Mouse (Mus musculus) embryonic stem cell, embryonic (primary cell): ENCODE data around the gene Tbl3.

Experiments
- CTCF ChIA-PET, 4 experiments: fragments of 300-600 bp in 2 of 4; fragments of 350-600 bp in 2 of 4; sonication (Branson Sonifier 250); formaldehyde crosslinking; loops; one replicate each; lab custom pipeline; 2022; ENCODE audit warnings: inconsistent platforms in 2 of 4; lab: Charles Lee
- POLR2A ChIA-PET, 4 experiments: fragments of 300-600 bp in 2 of 4; fragments of 350-600 bp in 2 of 4; sonication (Branson Sonifier 250); formaldehyde crosslinking; loops; one replicate each; lab custom pipeline; 2022; ENCODE audit warnings: antibody characterized with exemption in 4 of 4, inconsistent platforms in 1 of 4; lab: Charles Lee

Gene Tbl3

GRCm38 (mm10) chr17:24695326-24696010, 12.0 kb downstream of the Tbl3 start:
- CTCF ChIA-PET: interaction anchor here in 1 of 4 experiments (1.4 kb wide), 1 partner anchor 19 kb away, joined by 4 read pairs; no protein-coding TSS in a partner anchor
- POLR2A ChIA-PET: interaction anchor here in 2 of 4 experiments (0.7 to 1.9 kb wide), 18 partner anchors 9 to 217 kb away, joined by 3 to 9 read pairs (median 5); partner anchors contain the start of genes Traf7 (in 2 of the 2), Mlst8 (in 1 of the 2), Pkd1 (in 1 of the 2) and Rnf151 (in 1 of the 2)

GRCm38 (mm10) chr17:24692385-24692784, 15.1 kb downstream of the Tbl3 start:
- ChIA-PET CTCF (interaction anchor here in 1 of 4 experiments (0.5 kb wide), 1 partner anchor 25 kb away, joined by 3 read pairs; no protein-coding TSS in a partner anchor), POLR2A (interaction anchor here in 3 of 4 experiments (1.0 to 5.4 kb wide), 14 partner anchors 14 to 165 kb away, joined by 3 to 50 read pairs (median 6); partner anchors contain the start of genes Traf7 (in 2 of the 3), Msrb1 (in 1 of the 3), Pkd1 (in 1 of the 3) and Rnf151 (in 1 of the 3))

DNA sequence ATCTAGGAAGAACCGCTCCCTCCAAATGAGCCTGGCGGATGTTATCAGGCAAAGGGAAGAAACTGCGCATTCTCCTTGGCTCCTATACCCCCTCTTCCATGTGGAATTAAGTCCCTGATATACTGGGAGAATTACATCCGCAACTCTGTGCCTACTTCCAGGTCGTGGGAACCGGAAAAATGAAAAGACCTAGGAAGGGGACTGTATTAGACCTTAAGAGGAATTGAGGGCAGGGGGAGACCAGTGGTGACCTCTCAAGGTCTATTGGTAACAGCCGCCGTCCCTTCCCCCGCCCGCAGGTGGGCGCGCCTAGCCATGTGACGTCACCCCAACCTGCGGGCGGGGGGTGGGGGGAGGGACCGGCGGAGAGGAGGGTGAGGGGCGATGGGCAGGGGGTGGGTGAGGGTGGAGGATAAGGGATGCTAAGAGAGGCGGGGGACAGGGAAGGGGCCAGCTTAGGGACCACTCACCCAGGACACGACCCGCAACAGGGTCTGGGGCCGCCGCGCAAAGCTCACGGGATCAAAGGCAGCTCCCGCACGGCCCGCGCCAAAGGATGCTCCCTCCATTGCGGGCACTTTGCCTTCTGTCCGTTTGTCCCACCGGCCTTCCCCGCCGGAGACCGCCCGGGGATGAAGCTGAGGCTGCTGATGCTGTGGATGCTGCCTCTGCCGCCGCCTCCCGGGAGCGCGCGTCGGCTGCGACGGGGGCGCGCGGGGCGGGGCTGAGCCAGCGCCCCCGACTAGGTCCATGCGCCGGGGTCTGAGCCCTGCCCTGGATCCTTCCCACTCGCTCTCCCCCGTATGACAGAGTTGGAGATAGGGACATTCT, 18.0 kb downstream of the Tbl3 start, which contains the start of gene Syngr3:
Gene Syngr3, minus strand, starts transcription at position 705 of the 831 bp plus-strand sequence.
- ChIA-PET POLR2A (interaction anchor here (0.8 to 5.4 kb wide), 36 partner anchors 8 to 234 kb away, joined by 3 to 50 read pairs (median 5); partner anchors contain the start of genes Traf7 (in 4 of the 4), Tbl3 (in 3 of the 4), Rnf151 (in 2 of the 4) and Rps2 (in 2 of the 4)), CTCF (interaction anchor here in 2 of 4 experiments (0.5 to 1.0 kb wide), 4 partner anchors 13 to 261 kb away, joined by 3 to 6 read pairs (median 3); no protein-coding TSS in a partner anchor)

DNA sequence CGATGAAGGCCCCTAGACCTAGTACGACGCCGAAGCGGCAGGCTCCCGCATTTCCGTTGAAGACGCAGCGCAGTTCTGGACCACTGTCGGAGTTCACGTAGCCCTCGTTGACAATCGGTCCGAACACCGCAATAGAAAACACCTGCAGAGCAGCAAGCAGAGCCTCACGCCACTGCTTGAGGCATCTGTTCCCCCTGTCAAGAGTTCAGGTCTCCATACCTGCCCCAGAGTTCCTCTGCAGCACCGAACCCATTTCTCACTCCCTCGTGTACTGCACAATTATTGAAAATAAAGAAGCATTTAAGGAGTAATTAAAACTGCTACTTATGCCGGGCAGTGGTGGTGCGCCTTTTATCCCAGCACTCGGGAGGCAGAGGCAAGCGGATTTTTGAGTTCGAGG, 19.9 kb downstream of the Tbl3 start:
- CTCF ChIA-PET: interaction anchor here in 2 of 4 experiments (0.6 to 2.1 kb wide), 3 partner anchors 11 to 1132 kb away, joined by 4 to 12 read pairs (median 5); no protein-coding TSS in a partner anchor
- POLR2A ChIA-PET: interaction anchor here in 3 of 4 experiments (0.6 to 4.1 kb wide), 15 partner anchors 10 to 1233 kb away, joined by 3 to 23 read pairs (median 4); partner anchors contain the start of genes Zfp598 (in 2 of the 3), Ccnf (in 1 of the 3), Ndufb10 (in 1 of the 3) and Nthl1 (in 1 of the 3)

DNA sequence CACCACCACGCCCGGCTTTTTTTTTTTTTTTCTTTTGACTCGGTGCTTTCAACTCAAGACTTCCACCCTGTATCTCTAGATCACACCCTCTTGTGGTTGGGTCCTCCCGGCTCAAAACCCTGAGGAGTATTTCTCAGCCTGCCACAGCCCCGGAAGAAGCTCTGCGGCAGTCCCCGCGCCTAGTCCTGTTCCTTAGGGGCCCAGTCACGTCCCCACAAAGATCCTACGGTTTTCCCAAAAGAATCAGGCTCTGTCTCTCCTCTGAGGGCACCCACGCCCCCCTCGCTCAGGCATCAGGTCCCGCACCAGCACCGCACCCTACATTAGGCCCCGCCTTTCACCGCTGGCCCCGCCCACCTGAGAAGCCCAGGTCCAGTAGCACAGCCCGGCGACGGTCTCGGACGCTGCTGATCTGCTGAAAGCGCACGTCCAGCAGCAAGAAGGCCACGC, 20.3 kb downstream of the Tbl3 start:
- POLR2A ChIA-PET: interaction anchor here in 3 of 4 experiments (0.6 to 4.1 kb wide), 23 partner anchors 10 to 1233 kb away, joined by 3 to 23 read pairs (median 4); partner anchors contain the start of genes Zfp598 (in 3 of the 3), Tbl3 (in 2 of the 3), Ccnf (in 1 of the 3) and Mlst8 (in 1 of the 3)
- CTCF ChIA-PET: interaction anchor here in 3 of 4 experiments (0.6 to 2.1 kb wide), 8 partner anchors 8 to 1132 kb away, joined by 3 to 12 read pairs (median 4); no protein-coding TSS in a partner anchor

GRCm38 (mm10) chr17:24686514-24686913, 20.9 kb downstream of the Tbl3 start:
- CTCF ChIA-PET: interaction anchor here in 3 of 4 experiments (0.6 to 2.1 kb wide), 6 partner anchors 8 to 246 kb away, joined by 3 to 12 read pairs (median 4); no protein-coding TSS in a partner anchor
- POLR2A ChIA-PET: interaction anchor here in 3 of 4 experiments (0.6 to 4.1 kb wide), 28 partner anchors 8 to 1351 kb away, joined by 3 to 23 read pairs (median 5); partner anchors contain the start of genes Zfp598 (in 3 of the 3), Tbl3 (in 2 of the 3), Traf7 (in 2 of the 3) and Ccnf (in 1 of the 3)

GRCm38 (mm10) chr17:24677500-24678080, 29.9 kb downstream of the Tbl3 start:
- ChIA-PET POLR2A (interaction anchor here (0.6 to 6.8 kb wide), 33 partner anchors 8 to 1360 kb away, joined by 3 to 50 read pairs (median 4); partner anchors contain the start of genes Traf7 (in 3 of the 4), Pkd1 (in 2 of the 4), Syngr3 (in 2 of the 4) and Zfp598 (in 2 of the 4)), CTCF (interaction anchor here (0.6 to 2.8 kb wide), 7 partner anchors 8 to 505 kb away, joined by 3 to 10 read pairs (median 3); partner anchors contain the start of genes Msrb1 (in 1 of the 4), Pkd1 (in 1 of the 4) and Zfp598 (in 1 of the 4))

GRCm38 (mm10) chr17:24676877-24677276, 30.6 kb downstream of the Tbl3 start:
- POLR2A ChIA-PET: interaction anchor here (0.6 to 6.8 kb wide), 33 partner anchors 7 to 1360 kb away, joined by 3 to 50 read pairs (median 6); partner anchors contain the start of genes Pkd1 (in 3 of the 4), Nthl1 (in 2 of the 4), Syngr3 (in 2 of the 4) and Traf7 (in 2 of the 4)
- CTCF ChIA-PET: interaction anchor here in 3 of 4 experiments (0.7 to 2.8 kb wide), 16 partner anchors 9 to 204 kb away, joined by 3 to 18 read pairs (median 4); partner anchors contain the start of genes Mlst8 (in 2 of the 3), Pkd1 (in 1 of the 3), Rnf151 (in 1 of the 3) and Rps2 (in 1 of the 3)

GRCm38 (mm10) chr17:24676187-24676586, 31.3 kb downstream of the Tbl3 start:
- CTCF ChIA-PET: interaction anchor here (0.6 to 2.8 kb wide), 41 partner anchors 8 to 212 kb away, joined by 3 to 18 read pairs (median 3); partner anchors contain the start of genes Mlst8 (in 3 of the 4), Nthl1 (in 2 of the 4), Pkd1 (in 2 of the 4) and Tsc2 (in 2 of the 4)
- POLR2A ChIA-PET: interaction anchor here (0.6 to 6.8 kb wide), 55 partner anchors 8 to 284 kb away, joined by 3 to 50 read pairs (median 4); partner anchors contain the start of genes Traf7 (in 4 of the 4), Rnf151 (in 3 of the 4), Rps2 (in 3 of the 4) and Mlst8 (in 2 of the 4)

DNA sequence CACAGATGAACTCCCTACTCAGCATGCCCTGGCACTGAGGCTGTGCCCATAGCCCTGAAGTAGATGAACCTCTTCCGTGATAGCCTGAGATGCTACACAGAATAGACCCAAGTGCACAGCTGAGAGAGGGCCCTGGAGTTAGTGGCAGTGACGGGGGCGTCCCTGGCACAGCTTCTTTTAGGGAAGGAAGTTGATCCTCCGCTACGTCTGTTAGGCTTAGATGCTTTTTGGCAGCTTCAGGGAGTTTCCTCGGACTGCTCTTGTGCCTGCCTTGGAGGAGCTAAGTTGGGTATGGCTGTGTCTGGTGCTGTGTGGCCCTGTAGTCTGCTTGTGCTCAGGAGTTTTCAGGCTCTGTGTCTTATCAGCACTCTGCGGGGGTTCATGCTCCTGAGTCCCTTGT, 33.2 kb downstream of the Tbl3 start:
- ChIA-PET POLR2A (interaction anchor here (0.6 to 8.9 kb wide), 17 partner anchors 12 to 706 kb away, joined by 3 to 182 read pairs (median 5); partner anchors contain the start of genes Traf7 (in 3 of the 4), Syngr3 (in 2 of the 4), Mlst8 (in 1 of the 4) and Pkd1 (in 1 of the 4)), CTCF (interaction anchor here in 1 of 4 experiments (0.5 kb wide), 1 partner anchor 78 kb away, joined by 3 read pairs; no protein-coding TSS in a partner anchor)

DNA sequence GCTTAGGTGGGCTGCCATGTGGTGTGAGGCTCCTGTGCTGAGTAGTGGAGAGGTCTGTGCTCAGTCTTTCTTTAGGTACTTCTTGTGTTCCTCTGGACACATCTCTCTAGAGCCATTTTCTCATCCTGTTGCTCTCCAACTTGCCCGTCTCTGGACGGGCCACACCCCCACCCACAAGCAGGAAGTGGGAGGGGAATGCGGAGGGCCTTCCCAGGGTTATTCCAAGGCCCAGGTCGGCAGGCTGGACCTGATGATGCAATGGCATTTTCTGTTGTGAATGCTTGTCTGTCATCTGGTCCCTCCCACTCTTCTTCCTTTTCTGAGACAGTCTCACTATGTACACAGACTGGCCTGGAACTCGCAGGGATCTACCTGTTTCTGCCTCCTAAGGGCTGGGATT, 35.3 kb downstream of the Tbl3 start:
- CTCF ChIA-PET: interaction anchor here in 1 of 4 experiments (1.0 kb wide), 1 partner anchor 44 kb away, joined by 3 read pairs; no protein-coding TSS in a partner anchor
- POLR2A ChIA-PET: interaction anchor here in 3 of 4 experiments (0.6 to 8.9 kb wide), 29 partner anchors 8 to 421 kb away, joined by 3 to 182 read pairs (median 5); partner anchors contain the start of genes Npw (in 2 of the 3), Pkd1 (in 2 of the 3), Traf7 (in 2 of the 3) and Ccnf (in 1 of the 3)

DNA sequence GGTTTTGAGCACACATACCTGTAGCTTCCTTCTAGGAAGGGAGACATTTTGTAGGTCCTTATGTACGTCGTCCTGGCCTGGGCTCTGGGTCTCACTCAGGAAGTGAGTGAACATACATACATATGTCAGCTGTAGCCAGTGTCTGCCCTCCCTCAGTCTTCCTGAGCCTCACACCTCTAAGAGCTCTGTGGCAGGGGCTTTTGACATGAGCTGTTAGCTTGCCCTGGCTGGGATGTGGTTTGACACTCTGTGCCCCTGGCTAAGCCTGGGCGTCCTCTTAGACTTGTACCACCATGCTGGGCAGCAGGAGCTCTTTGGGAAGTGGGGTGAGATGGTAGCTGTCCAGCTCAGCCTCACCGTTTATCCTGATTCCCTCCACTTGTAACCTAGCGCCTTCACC, 36.1 kb downstream of the Tbl3 start:
- CTCF ChIA-PET: interaction anchor here in 1 of 4 experiments (1.0 kb wide), 1 partner anchor 43 kb away, joined by 3 read pairs; no protein-coding TSS in a partner anchor
- POLR2A ChIA-PET: interaction anchor here in 3 of 4 experiments (0.7 to 8.9 kb wide), 39 partner anchors 9 to 420 kb away, joined by 3 to 182 read pairs (median 6); partner anchors contain the start of genes Traf7 (in 3 of the 3), Ccnf (in 2 of the 3), Mlst8 (in 2 of the 3) and Npw (in 2 of the 3)

DNA sequence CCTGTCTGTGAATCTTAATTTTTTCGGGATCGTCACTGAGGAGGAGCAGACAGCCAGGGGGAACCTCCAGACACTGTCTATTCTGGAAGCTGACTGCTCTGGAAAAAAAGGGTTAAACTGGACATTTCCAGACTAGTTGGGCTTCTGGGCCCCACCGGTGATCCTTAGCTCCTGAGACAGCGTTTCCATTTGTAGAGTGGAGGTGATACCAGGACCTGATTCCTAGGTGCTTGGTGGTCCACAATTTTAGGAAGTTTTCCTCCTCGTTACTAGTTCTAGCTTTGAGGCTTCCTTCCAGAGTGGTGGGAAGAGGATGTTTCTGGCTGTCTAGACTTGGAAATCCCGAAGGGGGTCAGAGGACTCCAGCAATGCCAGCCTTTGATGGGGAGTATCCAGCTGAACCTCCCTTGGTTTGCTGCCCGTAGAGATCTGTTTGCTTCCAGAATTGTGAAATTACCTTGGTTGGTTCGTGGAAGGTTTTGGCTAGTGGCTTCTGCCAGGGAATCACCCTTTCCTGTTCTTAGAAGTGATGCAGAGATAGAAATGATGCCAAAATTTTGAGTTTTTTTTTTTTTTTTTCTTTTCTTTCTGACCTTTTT, 37.1 kb downstream of the Tbl3 start:
- CTCF ChIA-PET: interaction anchor here in 3 of 4 experiments (0.5 to 2.6 kb wide), 10 partner anchors 8 to 312 kb away, joined by 3 to 10 read pairs (median 3); partner anchors contain the start of genes Nthl1 (in 1 of the 3), Pkd1 (in 1 of the 3), Tbl3 (in 1 of the 3) and Tsc2 (in 1 of the 3)

GRCm38 (mm10) chr17:24669545-24670245, 37.8 kb downstream of the Tbl3 start, which contains the start of gene Zfp598:
TSS of gene Zfp598 (plus strand) at chr17:24669687.
- ChIA-PET POLR2A (interaction anchor here (0.6 to 8.9 kb wide), 114 partner anchors 8 to 500 kb away, joined by 3 to 182 read pairs (median 4); partner anchors contain the start of genes Nthl1 (in 4 of the 4), Tsc2 (in 4 of the 4), Mlst8 (in 3 of the 4) and Pkd1 (in 3 of the 4)), CTCF (interaction anchor here in 3 of 4 experiments (0.5 to 3.0 kb wide), 24 partner anchors 8 to 318 kb away, joined by 3 to 15 read pairs (median 3); partner anchors contain the start of genes Nthl1 (in 2 of the 3), Pkd1 (in 2 of the 3), Tbl3 (in 2 of the 3) and Tsc2 (in 2 of the 3))

More for the DNA sequence above, 37.1 kb downstream of the Tbl3 start:
- POLR2A ChIA-PET: interaction anchor here (0.6 to 8.9 kb wide), 74 partner anchors 8 to 501 kb away, joined by 3 to 182 read pairs (median 6); partner anchors contain the start of genes Mlst8 (in 3 of the 4), Nthl1 (in 3 of the 4), Tbl3 (in 3 of the 4) and Traf7 (in 3 of the 4)
